Mouse (Mus musculus) olfactory bulb, adult 2 months (tissue): ENCODE data around the gene Gm42878. TPM values are rescaled to one million over a fixed set of nuclear protein-coding genes. Genes with fewer than 3 reads are reported as not detected.

Experiments used
- H3K27ac ChIP-seq: fragments of 200-500 bp; 2 replicates; pipeline ENCODE4 v1.5.1; 2012; ENCODE audit warnings: low read depth, low read length; ENCODE audit not compliant: insufficient read depth
- H3K4me1 ChIP-seq: fragments of 200-500 bp; 2 replicates; pipeline ENCODE4 v1.6.1; 2012; ENCODE audit warnings: low read length; ENCODE audit not compliant: control insufficient read depth, insufficient read depth
- H3K4me3 ChIP-seq: fragments of 200-500 bp; 2 replicates; pipeline ENCODE4 v1.5.1; 2012; ENCODE audit warnings: mild to moderate bottlenecking, low read depth, low read length, moderate library complexity; ENCODE audit not compliant: insufficient read depth
- CTCF ChIP-seq: fragments of 200-500 bp; IDR thresholded peaks from 2 replicates; pipeline ENCODE4 v1.5.1; 2012; ENCODE audit warnings: low read depth, mild to moderate bottlenecking, low read length, moderate library complexity; ENCODE audit not compliant: insufficient read depth
- POLR2A ChIP-seq: fragments of 200-500 bp; IDR thresholded peaks from 2 replicates; pipeline ENCODE4 v1.6.1; 2012; ENCODE audit warnings: mild to moderate bottlenecking, low read depth, low read length, moderate library complexity; ENCODE audit not compliant: insufficient read depth
- WGBS: fragments of 180-500 bp; shearing (Covaris S2); methylation state at CpG from one replicate; pipeline ENCODE4 v1.1.7; 2018; 5-methylcytosine and 5-hydroxymethylcytosine counted together
- polyA plus RNA-seq: library from polyadenylated mRNA; stranded (reverse); fragments of >200 nt; gene quantifications from 2 replicates; pipeline ENCODE4 v1.2.4, GENCODE M21; 2012; ENCODE audit warnings: low replicate concordance; ENCODE audit not compliant: missing spikeins, insufficient read depth, insufficient read length

Gm42878 gene
- polyA plus RNA-seq = not detected in 2 replicates

- peaks cover 16% of the 10 kb centered on the region for H3K4me1 ChIP-seq
- H3K27ac ChIP-seq = peak within 1 kb of the TSS; percentile 78
- under 1% methylated on average over 89 of the region's 97 CpGs for WGBS
- H3K4me3 ChIP-seq = peak within 1 kb of the TSS; percentile 83
- TF ChIP-seq CTCF (no peak), POLR2A (no peak)
Measured at GRCm38 (mm10) chr5:121544910-121545792, at the start of gene Gm42878, which contains the start of gene Adam1a. Gm42878 (minus strand) TSS chr5:121545482. Adam1a (minus strand) TSS chr5:121545482.

- H3K27ac ChIP-seq = no peak overlapping the region
- H3K4me1 ChIP-seq = peaks cover 17% of the 10 kb centered on the region
- 87% methylated on average over 6 of the region's 6 CpGs for WGBS
- no peak overlapping the region for H3K4me3 ChIP-seq
- TF ChIP-seq CTCF = no peak
- no peak for TF ChIP-seq POLR2A
Measured at GRCm38 (mm10) chr5:121594714-121595313, 49.5 kb upstream of the Gm42878 start.

- TF ChIP-seq POLR2A = peak; percentile 68
- no peak for TF ChIP-seq CTCF
- H3K27ac ChIP-seq = peak within 1 kb of the TSS; percentile 62
- peak within 1 kb of the TSS; percentile 70 for H3K4me3 ChIP-seq
- under 1% methylated on average over 47 of the region's 47 CpGs for WGBS
- H3K4me1 ChIP-seq = peaks cover 17% of the 10 kb centered on the region
Measured at GRCm38 (mm10) chr5:121593451-121594401, 48.4 kb upstream of the Gm42878 start, which contains the start of gene Aldh2. Aldh2 (minus strand) TSS chr5:121593824.

GRCm38 (mm10) chr5:121592816-121593407 lies 47.6 kb upstream of the Gm42878 start:
- TF ChIP-seq CTCF (no peak), POLR2A (no peak)
- peak overlapping the region; percentile 46; the same call in 1 of the 2 replicates for H3K27ac ChIP-seq
- WGBS = 5% methylated on average over 33 of the region's 33 CpGs
- peaks cover 17% of the 10 kb centered on the region for H3K4me1 ChIP-seq
- H3K4me3 ChIP-seq = peak overlapping the region; percentile 70

GRCm38 (mm10) chr5:121592064-121592815 lies 47.0 kb upstream of the Gm42878 start:
- Histone ChIP-seq H3K27ac (no peak overlapping the region), H3K4me3 (peak overlapping the region; percentile 70; the same call in 1 of the 2 replicates), H3K4me1 (peaks cover 17% of the 10 kb centered on the region)
- 59% methylated on average over 11 of the region's 11 CpGs for WGBS
- TF ChIP-seq POLR2A (no peak), CTCF (no peak)

- no peak for TF ChIP-seq CTCF
- no peak for TF ChIP-seq POLR2A
- no peak overlapping the region for H3K27ac ChIP-seq
- H3K4me3 ChIP-seq = no peak overlapping the region
- 34% methylated on average over 11 of the region's 11 CpGs for WGBS
- peaks cover 18% of the 10 kb centered on the region for H3K4me1 ChIP-seq
Measured at GRCm38 (mm10) chr5:121591417-121592063, 46.3 kb upstream of the Gm42878 start.

- WGBS = 90% methylated on average over 6 of the region's 6 CpGs
- H3K4me3 ChIP-seq = no peak overlapping the region
- TF ChIP-seq CTCF = no peak
- TF ChIP-seq POLR2A = no peak
- no peak overlapping the region for H3K27ac ChIP-seq
- H3K4me1 ChIP-seq = peaks cover 24% of the 10 kb centered on the region
Measured at GRCm38 (mm10) chr5:121589928-121590327, 44.6 kb upstream of the Gm42878 start.
